Mouse (Mus musculus) urinary bladder, adult 2 months (tissue): ENCODE measurements around the gene Bmp2k. TPM values are rescaled to one million over a fixed set of nuclear protein-coding genes. Genes with fewer than 3 reads are reported as not detected.

Source experiments
- DNase-seq: peaks from one replicate; pipeline ENCODE4 v3.0.0; 2022; ENCODE audit warnings: low spot score
- polyA plus RNA-seq: library from polyadenylated mRNA; depleted of rRNA; stranded (reverse); fragments of >200 nt; gene quantifications from 2 replicates; pipeline ENCODE4 v1.2.3, GENCODE M21; 2012

Bmp2k gene
- polyA plus RNA-seq, 1 experiment, result 5.6 TPM

GRCm38 (mm10) chr5:96972474-96973130, 24.9 kb upstream of the Bmp2k start:
- no peak for DNase-seq

GRCm38 (mm10) chr5:96973714-96974113, 23.8 kb upstream of the Bmp2k start:
- no peak for DNase-seq

DNA sequence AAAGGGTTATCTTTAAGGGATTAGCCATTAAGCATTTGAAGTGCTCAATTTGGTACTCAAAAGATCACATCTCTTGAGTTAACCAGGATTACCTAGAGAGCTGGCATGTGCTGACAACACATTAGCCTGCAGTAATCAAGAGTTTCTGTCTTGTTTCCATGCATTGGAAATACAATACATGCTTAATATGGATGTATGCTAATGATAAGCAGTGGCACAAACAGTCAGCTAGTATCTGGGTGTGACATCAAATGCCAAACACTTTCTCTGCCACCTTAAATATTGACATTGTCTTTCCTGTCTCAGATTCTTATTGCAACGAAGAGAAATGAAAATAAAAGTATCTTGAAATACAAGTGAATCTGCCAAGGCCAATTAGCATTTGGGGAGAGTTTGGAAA, 22.8 kb upstream of the Bmp2k start:
- DNase-seq, result no peak

GRCm38 (mm10) chr5:96975112-96975511, 22.4 kb upstream of the Bmp2k start:
- no peak for DNase-seq

DNA sequence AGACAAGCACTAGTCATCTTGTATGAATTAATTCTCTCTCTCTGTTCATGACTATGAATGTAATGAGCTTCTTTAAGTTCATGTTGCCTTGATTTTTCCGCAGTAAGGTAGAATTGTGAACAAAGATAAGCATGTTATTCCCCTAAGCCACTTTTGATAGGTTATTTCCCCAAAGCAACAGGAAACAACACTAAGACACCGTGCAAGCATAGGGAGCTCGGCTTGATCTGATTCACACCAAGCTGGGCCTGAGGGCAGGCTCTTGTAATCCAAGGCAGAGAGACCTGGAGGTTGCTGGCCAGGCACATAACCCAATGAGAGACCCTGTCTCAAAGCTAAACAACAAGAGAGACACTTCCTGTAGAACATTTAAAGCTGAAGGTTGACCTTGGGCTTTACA, 21.3 kb upstream of the Bmp2k start:
- DNase-seq, result no peak

DNA sequence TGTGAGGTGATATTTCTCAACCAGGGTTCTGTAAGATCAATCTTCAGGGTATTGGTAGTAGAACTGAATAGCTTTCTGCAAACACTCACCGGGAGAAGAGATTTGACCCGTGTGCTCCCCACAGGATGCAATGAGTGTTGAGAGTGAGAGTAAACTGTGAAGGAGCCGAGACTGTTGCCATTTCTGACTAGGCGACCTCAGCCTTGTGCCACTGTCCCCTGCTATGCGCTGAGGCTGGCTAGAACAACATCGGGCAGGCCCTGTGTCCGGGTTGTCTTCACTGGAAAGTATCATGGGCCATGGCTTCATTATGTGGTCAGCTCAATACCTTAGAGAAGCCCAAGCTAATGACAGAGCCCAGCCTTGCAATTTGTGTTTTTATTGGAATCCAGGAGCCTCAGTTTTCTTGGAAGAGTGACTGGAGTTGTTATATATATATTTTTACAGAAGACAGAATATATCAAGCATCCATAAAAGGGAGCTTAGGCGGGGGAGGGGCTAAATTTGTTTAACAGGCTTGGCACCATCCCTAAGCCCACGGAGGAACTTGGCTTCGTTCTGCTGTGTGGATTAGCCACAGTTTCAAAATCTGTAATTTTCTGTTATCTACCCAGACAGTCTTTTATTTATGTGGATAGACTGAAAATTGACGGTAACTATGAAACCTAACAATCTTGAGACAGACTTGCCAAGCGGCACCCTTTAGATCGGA, 18.0 kb upstream of the Bmp2k start:
- DNase-seq, result no peak

GRCm38 (mm10) chr5:96980008-96980634, 17.4 kb upstream of the Bmp2k start:
- no peak for DNase-seq

- DNase-seq, result no peak
Measured at GRCm38 (mm10) chr5:96981987-96982386, 15.5 kb upstream of the Bmp2k start.

GRCm38 (mm10) chr5:96983142-96983541, 14.3 kb upstream of the Bmp2k start:
- DNase-seq, result no peak

DNA sequence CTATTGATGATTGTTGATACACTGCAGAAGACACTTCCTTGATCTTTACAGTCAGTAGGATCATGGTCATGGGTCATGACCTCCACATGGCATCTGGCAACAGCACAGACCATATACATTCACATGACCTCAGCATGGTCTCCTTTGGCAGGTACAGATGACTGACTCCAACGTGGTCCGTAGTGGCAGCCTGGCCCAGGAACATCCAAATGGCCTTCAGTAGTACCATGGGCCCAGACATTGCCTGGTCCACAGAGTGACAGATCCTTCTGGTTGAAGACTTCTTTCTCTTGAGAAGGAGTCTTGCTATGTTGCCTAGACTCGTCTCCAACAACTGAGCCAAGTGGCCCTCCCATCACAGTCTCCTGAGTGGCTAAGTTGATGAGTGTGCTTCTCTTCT, 10.6 kb upstream of the Bmp2k start:
- no peak for DNase-seq

DNA sequence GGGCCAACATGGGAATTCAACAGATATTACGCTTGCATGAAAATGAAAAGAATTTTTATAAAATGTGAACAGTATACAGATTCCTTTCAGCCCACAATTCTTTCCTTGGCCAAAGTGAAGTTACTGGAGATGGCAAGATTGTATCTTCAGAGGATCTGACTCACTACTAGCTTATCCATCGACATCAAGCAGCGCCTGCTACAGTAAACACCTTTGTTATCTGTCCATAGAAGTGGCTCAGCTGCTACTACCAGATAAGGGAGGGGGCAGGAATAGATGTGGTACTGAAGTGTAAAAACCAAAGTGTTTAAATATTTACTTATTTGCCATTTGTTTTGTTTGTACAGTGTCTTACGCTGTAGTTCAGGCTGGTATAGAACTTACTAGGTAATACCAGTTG, 8.6 kb upstream of the Bmp2k start:
- DNase-seq, result no peak

DNA sequence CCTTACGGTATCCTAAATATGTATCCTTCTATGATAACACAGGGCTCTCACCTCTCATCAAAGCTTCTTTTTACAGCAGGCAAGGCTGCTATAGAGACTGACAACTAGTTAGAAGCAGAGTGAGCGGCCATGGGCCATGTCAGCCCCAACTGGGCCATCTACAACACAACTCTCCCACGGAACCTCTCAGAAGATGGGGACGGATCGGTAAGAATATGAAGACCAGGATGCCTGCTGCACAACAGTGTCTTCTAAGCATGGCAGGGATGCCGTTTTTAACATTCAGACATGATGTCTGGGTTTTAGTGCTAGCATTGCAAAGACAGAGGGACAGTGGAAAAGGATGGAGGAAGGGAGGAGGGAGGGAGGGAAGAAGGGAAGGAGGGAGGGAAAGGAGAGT, 6.3 kb upstream of the Bmp2k start:
- no peak for DNase-seq

- DNase-seq, result no peak
Measured at GRCm38 (mm10) chr5:96992651-96993050, 4.8 kb upstream of the Bmp2k start.

- DNase-seq, result no peak
Measured at GRCm38 (mm10) chr5:96993057-96993456, 4.4 kb upstream of the Bmp2k start.

- DNase-seq, result no peak
Measured at GRCm38 (mm10) chr5:96995791-96996190, 1.7 kb upstream of the Bmp2k start.

GRCm38 (mm10) chr5:96996401-96997309, 834 bp upstream of the Bmp2k start:
- DNase-seq, result no peak

DNA sequence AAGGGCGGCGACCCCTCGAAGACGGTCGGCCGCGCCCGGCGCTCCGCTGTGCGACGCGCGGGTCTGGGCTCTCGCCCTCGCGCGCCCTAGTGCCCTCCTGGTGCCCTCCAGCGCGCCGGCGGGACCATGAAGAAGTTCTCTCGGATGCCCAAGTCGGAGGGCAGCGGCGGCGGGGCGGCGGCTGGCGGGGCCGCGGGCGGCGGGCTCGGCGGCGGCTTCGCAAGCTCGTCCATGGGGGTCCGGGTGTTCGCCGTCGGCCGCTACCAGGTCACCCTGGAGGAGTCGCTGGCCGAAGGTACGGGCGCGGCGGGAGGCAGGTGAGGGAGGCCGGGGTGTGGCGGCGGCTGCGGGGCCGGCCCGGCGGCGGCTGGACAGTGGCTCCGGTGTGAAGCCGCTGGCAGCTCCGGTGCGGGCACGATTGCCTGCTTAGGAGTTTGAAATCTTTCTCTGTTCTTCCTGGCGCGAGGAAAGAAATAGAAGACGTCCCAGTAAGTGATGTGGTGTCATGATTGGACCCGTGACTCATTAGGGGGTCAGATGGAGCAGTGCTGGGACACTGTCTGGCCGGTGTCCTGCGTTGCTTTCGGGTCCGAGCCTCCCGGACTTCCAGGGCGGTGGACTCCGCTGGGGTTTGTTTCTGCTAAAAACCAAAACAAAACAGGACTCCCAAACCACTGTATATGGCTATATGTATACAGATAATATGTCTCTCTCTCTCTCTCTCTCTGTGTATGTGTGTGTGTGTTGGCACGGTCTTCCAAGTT, 495 bp downstream of the Bmp2k start:
- peak; percentile 62 for DNase-seq

- DNase-seq, result no peak
Measured at GRCm38 (mm10) chr5:96998566-96998907, 1.0 kb downstream of the Bmp2k start.

GRCm38 (mm10) chr5:96999601-97000000, 2.1 kb downstream of the Bmp2k start:
- no peak for DNase-seq

DNA sequence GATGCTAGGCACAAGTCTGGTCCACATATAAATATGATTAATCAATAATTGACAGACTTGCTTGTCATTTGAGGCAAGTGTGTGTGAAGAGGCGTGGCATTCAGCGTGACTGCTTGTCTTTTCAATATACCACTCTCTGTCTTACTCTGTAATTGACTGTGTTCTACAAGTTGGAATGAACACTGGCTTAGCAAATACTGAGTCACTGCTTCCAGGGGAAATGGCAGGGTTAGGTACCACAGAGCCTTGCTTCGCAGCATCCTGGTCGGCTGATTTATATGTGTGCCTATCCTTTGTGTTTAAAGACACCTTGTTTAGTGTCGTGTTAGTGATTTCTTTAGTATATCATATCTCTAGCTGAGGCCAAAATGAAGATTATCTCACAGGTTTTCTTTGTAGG, 3.0 kb downstream of the Bmp2k start:
- no peak for DNase-seq

GRCm38 (mm10) chr5:97001153-97001552, 3.7 kb downstream of the Bmp2k start:
- DNase-seq, result no peak

- no peak for DNase-seq
Measured at GRCm38 (mm10) chr5:97001571-97001970, 4.1 kb downstream of the Bmp2k start.
